Mouse (Mus musculus) midbrain, embryonic 15.5 days (tissue): ENCODE data around the gene Rbbp5. TPM values are rescaled to one million over a fixed set of nuclear protein-coding genes. Genes with fewer than 3 reads are reported as not detected.

Experiments used
- ATAC-seq: fragments of 200-750 bp; cut with Nextera tagmentation; replicated peaks from 2 replicates; pipeline ENCODE4 v1.8.0; 2017; ENCODE audit warnings: moderate TSS enrichment
- H3K27ac ChIP-seq: fragments of 300-500 bp; sonication (generic); 2 replicates; pipeline ENCODE4 v1.5.1; 2015; ENCODE audit warnings: mild to moderate bottlenecking, inconsistent platforms
- H3K27me3 ChIP-seq: fragments of 300-500 bp; sonication (generic); replicated peaks from 2 replicates; pipeline ENCODE4 v1.6.1; 2015; ENCODE audit warnings: inconsistent platforms
- H3K36me3 ChIP-seq: fragments of 300-500 bp; sonication (generic); replicated peaks from 2 replicates; pipeline ENCODE4 v1.6.1; 2015; ENCODE audit warnings: inconsistent platforms
- H3K4me1 ChIP-seq: fragments of 300-500 bp; sonication (generic); 2 replicates; pipeline ENCODE4 v1.6.1; 2015; ENCODE audit warnings: inconsistent platforms
- H3K4me2 ChIP-seq: fragments of 300-500 bp; sonication (generic); 2 replicates; pipeline ENCODE4 v1.6.1; 2015; ENCODE audit warnings: inconsistent platforms, mild to moderate bottlenecking, moderate library complexity
- H3K4me3 ChIP-seq: fragments of 300-500 bp; sonication (generic); 2 replicates; pipeline ENCODE4 v1.5.1; 2015; ENCODE audit warnings: mild to moderate bottlenecking, inconsistent platforms
- H3K9ac ChIP-seq: fragments of 300-500 bp; sonication (generic); 2 replicates; pipeline ENCODE4 v1.6.1; 2015; ENCODE audit warnings: mild to moderate bottlenecking, inconsistent platforms
- H3K9me3 ChIP-seq: fragments of 300-500 bp; sonication (generic); 2 replicates; pipeline ENCODE4 v1.6.1; 2016; ENCODE audit warnings: inconsistent platforms
- WGBS: fragments of 180-500 bp; shearing (Covaris S2); methylation state at CpG from one replicate; pipeline ENCODE4 v1.1.7; 2015; ENCODE audit warnings: mixed read lengths; 5-methylcytosine and 5-hydroxymethylcytosine counted together
- polyA plus RNA-seq: library from polyadenylated mRNA; unstranded; fragments of >200 nt; fragmentation: Nextera tagmentation; extraction: Ambion mirVana; gene quantifications from 2 replicates; pipeline ENCODE4 v1.2.1, GENCODE M21; 2015

Gene Rbbp5
- polyA plus RNA-seq, 1 experiment from 2014 or later, result 50.3 TPM

- Histone ChIP-seq H3K4me3 (no peak overlapping the region), H3K27me3 (no peaks in the 10 kb centered on the region), H3K27ac (no peak overlapping the region), H3K4me1 (peaks cover 43% of the 10 kb centered on the region), H3K9ac (no peak overlapping the region), H3K9me3 (no peaks in the 10 kb centered on the region), H3K36me3 (no peaks in the 10 kb centered on the region; the same call in 1 of the 2 replicates), H3K4me2 (no peak overlapping the region)
- 90% methylated on average over 19 of the region's 19 CpGs for WGBS
- no peak for ATAC-seq
Measured at GRCm38 (mm10) chr1:132528647-132529334, 51.6 kb downstream of the Rbbp5 start.

DNA sequence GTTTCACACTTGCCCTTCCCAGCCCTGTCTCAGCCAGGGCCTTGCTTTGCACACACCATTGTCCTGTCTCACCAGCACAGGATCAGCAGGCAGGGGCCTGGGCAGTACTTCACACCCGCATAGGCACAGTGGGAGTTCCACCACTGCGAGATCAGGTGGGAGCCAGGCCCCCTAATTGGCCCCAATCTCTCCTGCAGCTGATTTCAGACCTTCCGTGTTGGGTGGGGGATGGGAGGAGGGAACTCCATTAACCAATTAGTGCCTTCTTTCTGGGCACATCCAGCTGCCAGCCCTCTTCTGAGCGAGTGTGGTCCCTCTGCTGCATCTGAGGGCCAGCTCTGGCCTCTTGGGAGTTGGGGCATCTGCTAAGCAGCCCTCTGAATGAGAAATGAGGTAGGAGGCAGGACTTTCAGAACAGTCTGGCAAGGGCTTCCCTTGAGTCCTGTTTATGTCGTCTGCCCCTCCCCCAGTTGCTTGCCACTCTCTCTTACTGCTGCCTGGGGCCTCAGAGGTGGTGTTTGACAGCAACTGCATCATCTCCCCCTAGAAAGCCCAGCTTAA is 53.5 kb downstream of the Rbbp5 start:
- Histone ChIP-seq H3K9me3 (no peaks in the 10 kb centered on the region), H3K4me1 (peaks cover 48% of the 10 kb centered on the region), H3K27me3 (no peaks in the 10 kb centered on the region), H3K36me3 (no peaks in the 10 kb centered on the region; the same call in 1 of the 2 replicates), H3K27ac (peak overlapping the region; percentile 60), H3K4me2 (no peak overlapping the region), H3K4me3 (no peak overlapping the region), H3K9ac (no peak overlapping the region; the same call in 1 of the 2 replicates)
- WGBS, result 2% methylated on average over 5 of the region's 5 CpGs
- peak; percentile 43; the same call in 1 of the 2 replicates for ATAC-seq

- WGBS, result 71% methylated on average over 9 of the region's 9 CpGs
- ATAC-seq, result no peak
- no peak overlapping the region; the same call in 1 of the 2 replicates for H3K27ac ChIP-seq
Measured at GRCm38 (mm10) chr1:132532521-132532920, 55.4 kb downstream of the Rbbp5 start.

GRCm38 (mm10) chr1:132533840-132534239 is 56.7 kb downstream of the Rbbp5 start:
- Histone ChIP-seq H3K4me3 (no peak overlapping the region), H3K27me3 (no peaks in the 10 kb centered on the region), H3K4me2 (no peak overlapping the region; the same call in 1 of the 2 replicates), H3K4me1 (peaks cover 36% of the 10 kb centered on the region), H3K27ac (no peak overlapping the region), H3K9ac (no peak overlapping the region), H3K9me3 (no peaks in the 10 kb centered on the region), H3K36me3 (no peaks in the 10 kb centered on the region; the same call in 1 of the 2 replicates)
- ATAC-seq, result peak; percentile 38
- 8% methylated on average over 8 of the region's 8 CpGs for WGBS

More at GRCm38 (mm10) chr1:132532521-132532920, 55.4 kb downstream of the Rbbp5 start:
- Histone ChIP-seq H3K4me1 (peaks cover 36% of the 10 kb centered on the region), H3K4me3 (no peak overlapping the region), H3K9ac (no peak overlapping the region), H3K9me3 (no peaks in the 10 kb centered on the region), H3K4me2 (no peak overlapping the region), H3K27me3 (no peaks in the 10 kb centered on the region), H3K36me3 (no peaks in the 10 kb centered on the region; the same call in 1 of the 2 replicates)

DNA sequence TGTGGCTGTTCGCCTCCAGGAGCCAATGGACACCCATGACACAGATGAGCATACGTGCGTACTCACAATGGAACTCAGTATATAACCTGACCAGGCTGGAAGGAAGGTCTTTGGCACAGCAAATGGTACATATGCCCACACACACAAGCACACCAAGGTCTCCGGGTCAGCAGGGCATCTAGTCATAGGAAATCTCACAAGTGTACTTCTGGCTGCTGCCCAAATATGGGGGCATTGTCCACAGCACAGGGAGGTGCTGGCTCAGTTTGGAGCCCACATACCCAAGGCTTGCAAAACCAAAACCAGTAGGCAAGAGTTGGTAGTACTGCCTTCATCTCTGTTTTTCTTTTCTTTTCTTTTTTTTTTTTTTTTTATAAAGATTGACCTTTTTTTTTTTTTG is 58.4 kb downstream of the Rbbp5 start:
- WGBS, result 87% methylated on average over 4 of the region's 4 CpGs
- Histone ChIP-seq H3K9me3 (no peaks in the 10 kb centered on the region), H3K27me3 (no peaks in the 10 kb centered on the region), H3K36me3 (no peaks in the 10 kb centered on the region), H3K4me1 (peaks cover 40% of the 10 kb centered on the region), H3K27ac (no peak overlapping the region), H3K4me3 (no peak overlapping the region), H3K4me2 (no peak overlapping the region), H3K9ac (no peak overlapping the region)
- ATAC-seq, result no peak

DNA sequence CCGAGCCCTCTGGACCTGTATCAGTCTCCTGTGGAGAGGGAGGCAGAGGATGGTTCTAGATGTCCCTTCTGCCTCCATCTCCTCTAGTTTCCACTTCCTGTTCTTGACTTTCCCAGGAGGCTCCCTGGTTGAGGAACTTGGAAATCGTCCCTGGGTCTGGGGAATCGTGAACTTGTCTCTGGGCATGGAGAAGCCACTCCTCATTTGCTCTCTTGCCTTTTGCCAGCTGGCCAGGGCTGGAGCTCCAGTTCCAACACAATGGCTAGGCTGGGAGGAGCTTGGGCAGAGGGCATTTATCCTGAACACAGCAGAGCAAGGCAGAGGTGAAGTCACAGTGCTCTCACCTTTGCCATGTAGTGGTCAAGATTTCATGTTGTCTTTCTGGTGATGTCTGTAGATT is 59.3 kb downstream of the Rbbp5 start:
- no peak overlapping the region for H3K9ac ChIP-seq
- H3K9me3 ChIP-seq, result no peaks in the 10 kb centered on the region
- WGBS, result 79% methylated on average over 3 of the region's 3 CpGs
- no peak overlapping the region for H3K4me3 ChIP-seq
- no peaks in the 10 kb centered on the region for H3K36me3 ChIP-seq
- no peak for ATAC-seq
- H3K4me1 ChIP-seq, result peaks cover 40% of the 10 kb centered on the region
- no peak overlapping the region for H3K27ac ChIP-seq
- no peak overlapping the region for H3K4me2 ChIP-seq
- H3K27me3 ChIP-seq, result no peaks in the 10 kb centered on the region

DNA sequence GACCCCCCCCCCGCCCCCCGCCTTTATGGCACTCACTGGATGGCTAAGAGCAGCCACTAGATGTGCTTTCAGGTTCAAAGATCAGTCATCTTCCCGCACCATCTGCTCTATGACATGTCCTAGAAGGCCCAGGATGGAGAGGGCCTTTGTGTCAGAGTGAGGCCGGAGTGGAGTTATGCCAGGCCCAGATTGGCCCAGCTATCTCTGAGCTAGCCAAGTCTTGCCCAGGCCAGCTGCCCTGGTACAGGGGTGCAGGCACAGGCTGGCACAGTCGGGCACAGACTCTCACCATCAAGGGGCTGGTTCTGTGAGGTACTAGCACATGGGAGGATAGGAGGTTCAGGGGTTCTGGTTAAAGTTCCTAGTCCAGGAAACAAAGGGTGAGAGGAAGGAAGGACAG is 60.6 kb downstream of the Rbbp5 start:
- Histone ChIP-seq H3K9me3 (no peaks in the 10 kb centered on the region), H3K9ac (no peak overlapping the region), H3K4me1 (peaks cover 53% of the 10 kb centered on the region), H3K36me3 (no peaks in the 10 kb centered on the region), H3K27ac (no peak overlapping the region), H3K4me3 (no peak overlapping the region), H3K27me3 (no peaks in the 10 kb centered on the region), H3K4me2 (no peak overlapping the region)
- no peak for ATAC-seq
- WGBS, result 65% methylated on average over 5 of the region's 5 CpGs

GRCm38 (mm10) chr1:132540701-132541100 is 63.5 kb downstream of the Rbbp5 start:
- Histone ChIP-seq H3K4me2 (peak overlapping the region; percentile 80), H3K9me3 (no peaks in the 10 kb centered on the region), H3K36me3 (no peaks in the 10 kb centered on the region), H3K4me1 (peaks cover 43% of the 10 kb centered on the region), H3K27me3 (no peaks in the 10 kb centered on the region), H3K4me3 (peak overlapping the region; percentile 52), H3K27ac (no peak overlapping the region), H3K9ac (0 out of 2 replicates have a peak overlapping the region, but pooled peaks have one; percentile 16)
- WGBS, result 56% methylated on average over 7 of the region's 7 CpGs
- ATAC-seq, result no peak

DNA sequence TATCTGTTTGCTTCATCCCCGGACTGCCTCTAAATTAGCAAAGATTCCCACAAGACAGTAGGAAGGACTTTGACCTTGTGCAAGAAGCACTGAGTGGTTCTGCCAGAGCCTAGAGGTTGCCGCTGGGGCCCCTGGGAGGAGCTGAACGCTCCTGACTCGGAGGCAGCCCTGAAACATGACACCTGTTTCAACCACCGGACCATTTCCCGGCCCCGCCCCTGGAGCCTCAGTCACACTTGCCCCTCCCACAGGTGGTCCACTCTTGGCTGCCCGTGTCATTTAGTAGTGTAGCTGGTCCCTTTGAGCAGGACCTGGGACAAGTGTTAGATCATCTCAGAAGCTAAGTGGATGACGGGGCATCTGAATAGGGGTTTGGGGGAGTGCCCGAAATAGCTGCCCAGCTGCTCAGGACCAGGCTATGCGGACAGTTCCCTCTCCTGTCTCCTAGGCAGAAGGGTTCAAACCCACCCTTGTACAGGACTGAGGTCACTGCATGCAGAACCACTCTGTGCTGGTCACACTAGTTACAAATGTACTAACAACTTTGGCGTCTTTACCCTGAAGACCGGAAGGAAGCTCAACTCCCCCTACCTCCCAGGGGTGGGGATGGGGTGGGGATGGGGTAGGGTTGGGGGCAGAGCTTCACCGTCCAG is 64.1 kb downstream of the Rbbp5 start:
- peak; percentile 7; the same call in 1 of the 2 replicates for ATAC-seq
- peaks cover 43% of the 10 kb centered on the region for H3K4me1 ChIP-seq

GRCm38 (mm10) chr1:132541824-132542599 is 64.8 kb downstream of the Rbbp5 start:
- peak overlapping the region; percentile 70 for H3K9ac ChIP-seq
- no peaks in the 10 kb centered on the region for H3K36me3 ChIP-seq
- ATAC-seq, result peak; percentile 37
- peaks cover 43% of the 10 kb centered on the region for H3K4me1 ChIP-seq
- H3K27ac ChIP-seq, result peak overlapping the region; percentile 85
- H3K27me3 ChIP-seq, result no peaks in the 10 kb centered on the region
- H3K9me3 ChIP-seq, result no peaks in the 10 kb centered on the region
- peak overlapping the region; percentile 52 for H3K4me3 ChIP-seq
- H3K4me2 ChIP-seq, result peak overlapping the region; percentile 80
- WGBS, result 13% methylated on average over 5 of the region's 5 CpGs

More for the DNA sequence above, 64.1 kb downstream of the Rbbp5 start:
- Histone ChIP-seq H3K36me3 (no peaks in the 10 kb centered on the region), H3K9me3 (no peaks in the 10 kb centered on the region), H3K27me3 (no peaks in the 10 kb centered on the region), H3K4me3 (peak overlapping the region; percentile 52), H3K9ac (peak overlapping the region; percentile 25; the same call in 1 of the 2 replicates), H3K4me2 (peak overlapping the region; percentile 80), H3K27ac (no peak overlapping the region)
- 5% methylated on average over 14 of the region's 14 CpGs for WGBS

- whole genome bisulfite sequencing, result 1% methylated on average over 30 of the region's 30 CpGs
- Histone ChIP-seq H3K36me3 (no peaks in the 10 kb centered on the region), H3K9ac (peak within 1 kb of the TSS; percentile 70), H3K4me1 (peaks cover 43% of the 10 kb centered on the region), H3K4me2 (peak within 1 kb of the TSS; percentile 80), H3K27me3 (no peaks in the 10 kb centered on the region), H3K4me3 (peak within 1 kb of the TSS; percentile 52), H3K27ac (peak within 1 kb of the TSS; percentile 85), H3K9me3 (no peaks in the 10 kb centered on the region)
- peak; percentile 91 for ATAC-seq
Measured at GRCm38 (mm10) chr1:132542762-132543306, 65.7 kb downstream of the Rbbp5 start, which contains the start of gene Cntn2. Gene Cntn2 (minus strand): TSS chr1:132543256.
